Mouse (Mus musculus): ENCODE measurements at regions not wholly inside any gene's neighbourhood (a gene's known extent, or its start where the extent isn't known, plus 50 kb on each side); places are given as distances from the start of the nearest gene placed in this dataset.

DNA sequence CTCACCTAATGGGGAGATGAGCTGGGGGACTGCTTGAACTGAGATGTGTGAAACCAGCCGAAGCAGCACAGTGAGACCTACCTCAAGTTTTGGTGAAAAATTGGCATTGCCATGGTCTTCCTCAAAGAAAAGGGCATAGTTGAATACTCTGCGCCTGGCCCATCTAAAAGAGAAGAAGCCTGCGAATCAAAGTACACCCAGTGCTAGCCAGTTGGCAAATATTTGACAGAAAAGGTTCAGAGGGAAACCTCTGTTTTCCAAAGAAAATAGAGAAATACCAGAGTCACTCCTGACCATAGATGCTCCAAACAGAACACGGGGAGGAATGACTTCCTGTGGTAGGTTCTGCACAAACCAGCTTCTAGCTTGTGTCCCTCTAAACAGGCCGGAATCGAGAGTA, 144.5 kb upstream of the Tbl1xr1 start:
- TF ChIP-seq CTCF (IDR thresholded peaks at IDR 0.05; ENCODE audit: borderline replicate concordance, insufficient read depth, low read depth, low read length) (no peak), POLR2A (IDR thresholded peaks at IDR 0.05; ENCODE audit: borderline replicate concordance, insufficient read depth, low read length) (no peak)
